Mouse (Mus musculus) left cerebral cortex, adult 6 months (tissue): Measurements from ENCODE around the gene Treh. TPM values are rescaled to one million over a fixed set of nuclear protein-coding genes. Genes with fewer than 3 reads are reported as not detected.

Experiments used
- long read RNA-seq, 2 experiments: library from polyadenylated mRNA; unstranded; transcript quantifications; one replicate each; pipeline ENCODE4 v2.0.0; 2019 to 2020
- polyA plus RNA-seq: library from polyadenylated mRNA; unstranded; fragments of <200 nt; fragmentation: Nextera tagmentation; gene quantifications from 2 replicates; pipeline ENCODE4 v1.2.3, GENCODE M21; 2021

Treh gene
- polyA plus RNA-seq, result not detected in 2 replicates
- long read RNA-seq, experiment 1, partial matches to known transcripts, result 0 of 1 reads
- long read RNA-seq, experiment 1, other reads (novel, unspliced or antisense), result 1 of 1 reads
- long read RNA-seq, experiment 2, result 0 reads

DNA sequence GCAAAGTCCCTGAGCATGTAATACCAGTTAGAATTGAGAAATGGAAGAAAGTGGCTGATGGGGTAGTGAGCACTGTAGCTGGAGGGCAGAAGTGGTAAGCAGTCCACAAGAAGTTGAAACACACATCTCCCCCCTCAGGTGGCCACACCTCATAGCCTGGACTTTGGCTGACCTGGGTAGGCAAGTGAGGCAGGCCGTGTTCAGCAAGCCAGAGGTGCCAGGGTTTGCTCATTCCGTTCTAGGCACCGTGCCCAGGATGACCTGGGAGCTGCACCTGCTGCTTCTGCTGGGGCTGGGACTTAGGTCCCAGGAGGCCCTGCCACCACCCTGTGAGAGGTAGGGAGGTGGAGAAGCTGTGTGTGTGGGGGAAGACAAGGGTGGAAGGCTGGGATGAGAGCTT lies at the start of gene Treh:
Gene Treh (plus strand): TSS at position 229 of the 400 bp plus-strand sequence.

DNA sequence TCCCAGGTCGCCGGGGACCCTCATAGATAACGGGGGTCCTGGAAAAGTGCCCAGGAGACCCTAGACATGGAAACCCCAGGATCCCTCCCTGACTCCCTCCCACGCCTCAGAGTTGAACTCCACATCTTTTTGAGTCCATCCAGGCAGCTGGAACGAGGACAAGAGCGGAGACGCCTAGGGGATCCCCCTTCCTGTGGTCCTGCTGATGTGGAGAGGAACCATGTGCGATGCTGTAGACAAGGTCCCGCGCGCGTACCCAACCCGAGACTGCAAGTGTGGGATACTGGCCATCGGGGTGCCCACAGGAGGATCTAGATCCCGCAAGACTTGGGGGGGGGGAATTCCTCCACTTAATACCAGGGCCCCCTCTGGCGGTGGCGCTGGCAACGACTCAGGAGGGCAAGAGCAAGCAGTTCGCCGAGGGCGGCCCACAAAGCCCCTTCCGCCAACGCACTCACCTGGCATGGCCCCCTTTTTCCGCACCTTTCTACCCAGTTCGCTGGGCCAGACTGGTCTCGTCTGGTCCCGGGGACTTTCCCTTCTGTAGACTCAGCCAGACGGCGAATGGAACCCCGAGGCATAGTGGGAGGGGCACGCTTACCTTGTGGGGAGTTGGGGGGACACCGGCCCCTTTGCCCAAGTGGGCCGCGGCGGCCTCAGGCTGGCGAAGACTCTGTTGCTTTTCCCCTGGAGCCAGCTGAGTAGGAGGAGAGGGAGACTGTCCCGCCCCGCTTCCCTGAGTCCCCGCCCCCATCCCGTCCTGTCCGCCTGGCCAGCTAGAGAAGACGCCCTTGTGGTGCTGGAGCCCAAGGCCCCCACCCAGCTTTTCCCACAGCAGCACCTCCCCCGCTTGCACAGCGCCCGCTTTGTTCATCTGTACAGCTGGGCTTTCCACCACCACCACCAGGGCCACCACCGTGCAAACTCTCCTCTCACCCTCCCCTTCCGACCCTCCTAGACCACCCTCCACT lies 61.8 kb downstream of the Treh start, which contains the start of gene Phldb1:
Gene Phldb1 (minus strand): TSS at position 675 of the 971 bp plus-strand sequence.

Other genes with a start within 250 kb of the Treh start
- not detected in 2 replicates for gene Foxr1, start 232.1 kb upstream of the Treh start, polyA plus RNA-seq
- gene Upk2, start 218.3 kb upstream of the Treh start, polyA plus RNA-seq, result not detected in 2 replicates
- 3.7 and 5.7 TPM in 2 replicates for gene Bcl9l, start 190.4 kb upstream of the Treh start, polyA plus RNA-seq
- not detected in 2 replicates for gene Cxcr5, start 111.4 kb upstream of the Treh start, polyA plus RNA-seq
- 15.6 and 18.4 TPM in 2 replicates for gene Ddx6, start 68.3 kb upstream of the Treh start, polyA plus RNA-seq
- 9.7 and 13.5 TPM in 2 replicates for gene Phldb1, start 62.0 kb downstream of the Treh start, polyA plus RNA-seq
- 34.9 and 42.3 TPM in 2 replicates for gene Arcn1, start 94.6 kb downstream of the Treh start, polyA plus RNA-seq
- gene Ift46, start 94.7 kb downstream of the Treh start, polyA plus RNA-seq, result 60.3 and 65.9 TPM in 2 replicates
- gene Tmem25, start 126.1 kb downstream of the Treh start, polyA plus RNA-seq, result 58.9 and 64.0 TPM in 2 replicates
- gene Ttc36, start 129.8 kb downstream of the Treh start, polyA plus RNA-seq, result not detected in 2 replicates
- gene Kmt2a, start 208.1 kb downstream of the Treh start, polyA plus RNA-seq, result 5.1 and 6.0 TPM in 2 replicates
- 1,488 and 1,660 TPM in 2 replicates for gene Atp5l, start 247.5 kb downstream of the Treh start, polyA plus RNA-seq